Mouse (Mus musculus): ENCODE measurements around the gene Cd200r3. TPM values are rescaled to one million over a fixed set of nuclear protein-coding genes. Genes with fewer than 3 reads are reported as not detected.

Cd200r3 gene
- polyA plus RNA-seq (2015; fragmentation: Nextera tagmentation; extraction: Ambion mirVana), result 1.4 and 1.6 TPM in 2 replicates

- H3K4me2 ChIP-seq, result no peak within 1 kb of the TSS
- no peak within 1 kb of the TSS for H3K9ac ChIP-seq
- H3K27me3 ChIP-seq (replicated peaks), result no peaks in the 10 kb centered on the region
- ATAC-seq (ENCODE audit: insufficient read depth, low FRiP score, low read depth), result no peak
- no peak within 1 kb of the TSS for H3K27ac ChIP-seq
- H3K36me3 ChIP-seq, result no peaks in the 10 kb centered on the region
- 57% methylated on average over 3 of the region's 3 CpGs for WGBS
- H3K4me1 ChIP-seq, result no peaks in the 10 kb centered on the region
- H3K9me3 ChIP-seq, result no peaks in the 10 kb centered on the region
- no peak within 1 kb of the TSS for H3K4me3 ChIP-seq (replicated peaks)
Measured at GRCm38 (mm10) chr16:44943468-44943867, at the start of gene Cd200r3. TSS of gene Cd200r3 (plus strand) at chr16:44943678.

GRCm38 (mm10) chr16:44932016-44932415 lies 11.5 kb upstream of the Cd200r3 start:
- Histone ChIP-seq H3K36me3 (no peaks in the 10 kb centered on the region), H3K4me2 (no peak overlapping the region), H3K4me1 (no peaks in the 10 kb centered on the region), H3K4me3 (replicated peaks) (no peak overlapping the region), H3K9ac (no peak overlapping the region), H3K9me3 (no peaks in the 10 kb centered on the region), H3K27me3 (replicated peaks) (no peaks in the 10 kb centered on the region), H3K27ac (no peak overlapping the region)
- WGBS, result 83% methylated on average over 1 of the region's 1 CpGs
- no peak for ATAC-seq (ENCODE audit: insufficient read depth, low FRiP score, low read depth)

- no peaks in the 10 kb centered on the region for H3K36me3 ChIP-seq
- WGBS, result 70% methylated on average over 4 of the region's 4 CpGs
- H3K27ac ChIP-seq, result no peak overlapping the region
- no peaks in the 10 kb centered on the region for H3K27me3 ChIP-seq (replicated peaks)
- no peak for ATAC-seq (ENCODE audit: insufficient read depth, low FRiP score, low read depth)
- no peak overlapping the region for H3K4me3 ChIP-seq (replicated peaks)
- no peak overlapping the region for H3K4me2 ChIP-seq
- no peak overlapping the region for H3K9ac ChIP-seq
- no peaks in the 10 kb centered on the region for H3K4me1 ChIP-seq
- no peaks in the 10 kb centered on the region for H3K9me3 ChIP-seq
Measured at GRCm38 (mm10) chr16:44951360-44952114, 8.1 kb downstream of the Cd200r3 start.

- no peak for ATAC-seq (ENCODE audit: insufficient read depth, low FRiP score, low read depth)
- H3K4me3 ChIP-seq (replicated peaks), result no peak overlapping the region
- H3K4me2 ChIP-seq, result no peak overlapping the region
- no peak overlapping the region for H3K9ac ChIP-seq
- no peak overlapping the region for H3K27ac ChIP-seq
- no peaks in the 10 kb centered on the region for H3K9me3 ChIP-seq
- H3K27me3 ChIP-seq (replicated peaks), result no peaks in the 10 kb centered on the region
- H3K4me1 ChIP-seq, result no peaks in the 10 kb centered on the region
- H3K36me3 ChIP-seq, result no peaks in the 10 kb centered on the region
- WGBS, result 79% methylated on average over 2 of the region's 2 CpGs
Measured at GRCm38 (mm10) chr16:44962296-44962695, 18.8 kb downstream of the Cd200r3 start.

- H3K9ac ChIP-seq, result no peak overlapping the region
- no peaks in the 10 kb centered on the region for H3K27me3 ChIP-seq (replicated peaks)
- no peaks in the 10 kb centered on the region for H3K9me3 ChIP-seq
- no peak overlapping the region for H3K27ac ChIP-seq
- peak; percentile 14; the same call in 1 of the 2 replicates for ATAC-seq (ENCODE audit: insufficient read depth, low FRiP score, low read depth)
- no peak overlapping the region for H3K4me2 ChIP-seq
- no peaks in the 10 kb centered on the region for H3K36me3 ChIP-seq
- 68% methylated on average over 2 of the region's 2 CpGs for WGBS
- no peaks in the 10 kb centered on the region for H3K4me1 ChIP-seq
- H3K4me3 ChIP-seq (replicated peaks), result no peak overlapping the region
Measured at GRCm38 (mm10) chr16:44962777-44963176, 19.3 kb downstream of the Cd200r3 start.

- H3K4me3 ChIP-seq (replicated peaks), result no peak overlapping the region
- H3K4me1 ChIP-seq, result no peaks in the 10 kb centered on the region
- no peak overlapping the region for H3K9ac ChIP-seq
- H3K27me3 ChIP-seq (replicated peaks), result no peaks in the 10 kb centered on the region
- no peak for ATAC-seq (ENCODE audit: insufficient read depth, low FRiP score, low read depth)
- H3K27ac ChIP-seq, result no peak overlapping the region
- H3K36me3 ChIP-seq, result no peaks in the 10 kb centered on the region
- H3K9me3 ChIP-seq, result no peaks in the 10 kb centered on the region
- H3K4me2 ChIP-seq, result no peak overlapping the region
- 79% methylated on average over 6 of the region's 6 CpGs for WGBS
Measured at GRCm38 (mm10) chr16:44964526-44965374, 21.3 kb downstream of the Cd200r3 start.

GRCm38 (mm10) chr16:44965428-44965827 lies 21.9 kb downstream of the Cd200r3 start:
- H3K9me3 ChIP-seq, result no peaks in the 10 kb centered on the region
- no peak overlapping the region for H3K9ac ChIP-seq
- H3K36me3 ChIP-seq, result no peaks in the 10 kb centered on the region
- WGBS, result 77% methylated on average over 8 of the region's 8 CpGs
- H3K4me3 ChIP-seq (replicated peaks), result no peak overlapping the region
- no peak for ATAC-seq (ENCODE audit: insufficient read depth, low FRiP score, low read depth)
- no peak overlapping the region for H3K4me2 ChIP-seq
- H3K4me1 ChIP-seq, result no peaks in the 10 kb centered on the region
- no peaks in the 10 kb centered on the region for H3K27me3 ChIP-seq (replicated peaks)
- no peak overlapping the region for H3K27ac ChIP-seq

GRCm38 (mm10) chr16:44965890-44966289 lies 22.4 kb downstream of the Cd200r3 start:
- Histone ChIP-seq H3K9me3 (no peaks in the 10 kb centered on the region), H3K4me3 (replicated peaks) (no peak overlapping the region), H3K4me2 (no peak overlapping the region), H3K27ac (no peak overlapping the region), H3K27me3 (replicated peaks) (no peaks in the 10 kb centered on the region), H3K36me3 (no peaks in the 10 kb centered on the region), H3K4me1 (no peaks in the 10 kb centered on the region), H3K9ac (no peak overlapping the region)
- WGBS, result 43% methylated on average over 3 of the region's 3 CpGs
- no peak for ATAC-seq (ENCODE audit: insufficient read depth, low FRiP score, low read depth)

GRCm38 (mm10) chr16:44966891-44967290 lies 23.4 kb downstream of the Cd200r3 start:
- no peak overlapping the region for H3K9ac ChIP-seq
- no peak overlapping the region for H3K4me3 ChIP-seq (replicated peaks)
- H3K36me3 ChIP-seq, result no peaks in the 10 kb centered on the region
- H3K27ac ChIP-seq, result no peak overlapping the region
- 73% methylated on average over 4 of the region's 4 CpGs for WGBS
- no peak overlapping the region for H3K4me2 ChIP-seq
- no peaks in the 10 kb centered on the region for H3K4me1 ChIP-seq
- no peaks in the 10 kb centered on the region for H3K9me3 ChIP-seq
- ATAC-seq (ENCODE audit: insufficient read depth, low FRiP score, low read depth), result no peak
- H3K27me3 ChIP-seq (replicated peaks), result no peaks in the 10 kb centered on the region

- Histone ChIP-seq H3K9ac (no peak overlapping the region), H3K27me3 (replicated peaks) (no peaks in the 10 kb centered on the region), H3K4me2 (no peak overlapping the region), H3K9me3 (no peaks in the 10 kb centered on the region), H3K4me1 (no peaks in the 10 kb centered on the region), H3K4me3 (replicated peaks) (no peak overlapping the region), H3K27ac (no peak overlapping the region), H3K36me3 (no peaks in the 10 kb centered on the region)
- ATAC-seq (ENCODE audit: insufficient read depth, low FRiP score, low read depth), result no peak
- WGBS, result 90% methylated on average over 3 of the region's 3 CpGs
Measured at GRCm38 (mm10) chr16:44968113-44968512, 24.6 kb downstream of the Cd200r3 start.

- no peaks in the 10 kb centered on the region for H3K4me1 ChIP-seq
- H3K4me3 ChIP-seq (replicated peaks), result no peak overlapping the region
- no peaks in the 10 kb centered on the region for H3K9me3 ChIP-seq
- no peak overlapping the region for H3K9ac ChIP-seq
- no peak overlapping the region for H3K4me2 ChIP-seq
- H3K27ac ChIP-seq, result no peak overlapping the region
- WGBS, result 40% methylated on average over 4 of the region's 4 CpGs
- H3K36me3 ChIP-seq, result no peaks in the 10 kb centered on the region
- H3K27me3 ChIP-seq (replicated peaks), result no peaks in the 10 kb centered on the region
- ATAC-seq (ENCODE audit: insufficient read depth, low FRiP score, low read depth), result no peak
Measured at GRCm38 (mm10) chr16:44970925-44971324, 27.4 kb downstream of the Cd200r3 start.

GRCm38 (mm10) chr16:44974042-44974441 lies 30.6 kb downstream of the Cd200r3 start:
- Histone ChIP-seq H3K4me2 (no peak overlapping the region), H3K4me1 (no peaks in the 10 kb centered on the region), H3K27me3 (replicated peaks) (no peaks in the 10 kb centered on the region), H3K27ac (no peak overlapping the region), H3K9me3 (no peaks in the 10 kb centered on the region), H3K4me3 (replicated peaks) (no peak overlapping the region), H3K9ac (no peak overlapping the region), H3K36me3 (no peaks in the 10 kb centered on the region)
- 72% methylated on average over 2 of the region's 2 CpGs for WGBS
- no peak for ATAC-seq (ENCODE audit: insufficient read depth, low FRiP score, low read depth)
